Mouse (Mus musculus) cerebellum, adult 2 months (tissue): ENCODE measurements at regions not wholly inside any gene's neighbourhood (a gene's known extent, or its start where the extent isn't known, plus 50 kb on each side); places are given as distances from the start of the nearest gene placed in this dataset.

Experiments
- CTCF ChIP-seq: fragments of 200-500 bp; IDR thresholded peaks from 2 replicates; pipeline ENCODE4 v1.5.1; 2011; ENCODE audit warnings: low read depth, mild to moderate bottlenecking, control low read depth, low read length, moderate library complexity, borderline replicate concordance; ENCODE audit not compliant: insufficient read depth
- POLR2A ChIP-seq: fragments of 200-500 bp; IDR thresholded peaks from 2 replicates; pipeline ENCODE4 v1.6.1; 2011; ENCODE audit warnings: low read length, control low read depth, borderline replicate concordance; ENCODE audit not compliant: insufficient read depth

GRCm38 (mm10) chr3:18746898-18747297, 798.7 kb downstream of the Cypt12 start:
- TF ChIP-seq CTCF (no peak), POLR2A (no peak)
